Mouse (Mus musculus): ENCODE measurements around the gene Thbs1.
"Not testable (repeated sequence)": the region's sequence is repeated elsewhere in the genome, so short reads cannot be mapped to it uniquely, and the experiment has no call there.

DNA sequence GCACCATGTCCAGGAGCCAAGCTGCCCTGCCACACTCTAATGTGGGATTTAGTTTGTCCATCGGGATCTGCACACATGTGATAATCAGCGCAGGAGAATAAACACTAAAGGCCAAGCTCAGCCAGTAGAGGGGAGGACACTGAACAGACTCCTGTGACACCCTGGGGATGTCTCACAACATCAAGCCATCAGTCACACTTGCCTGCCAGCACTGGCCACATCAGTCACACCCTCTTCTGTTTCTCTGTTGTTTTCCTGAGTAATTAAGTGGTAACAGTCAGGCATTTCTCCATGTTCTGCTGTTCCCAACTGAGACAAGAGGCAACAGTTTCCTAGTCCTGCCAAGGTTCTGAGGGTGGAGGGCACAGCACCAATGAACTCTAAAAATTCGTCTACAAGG is 36.1 kb downstream of the Thbs1 start:
- TF ChIP-seq POLR2A (IDR thresholded peaks at IDR 0.05; ENCODE audit: borderline replicate concordance, insufficient read depth, low read length); CTCF (IDR thresholded peaks at IDR 0.05; ENCODE audit: borderline replicate concordance, insufficient read depth, low read depth, low read length): not testable (repeated sequence)

Data from cerebellum, adult 2 months (tissue).